32 mouse cellular contexts compared by ENCODE assay signal in the genomic region with DNA sequence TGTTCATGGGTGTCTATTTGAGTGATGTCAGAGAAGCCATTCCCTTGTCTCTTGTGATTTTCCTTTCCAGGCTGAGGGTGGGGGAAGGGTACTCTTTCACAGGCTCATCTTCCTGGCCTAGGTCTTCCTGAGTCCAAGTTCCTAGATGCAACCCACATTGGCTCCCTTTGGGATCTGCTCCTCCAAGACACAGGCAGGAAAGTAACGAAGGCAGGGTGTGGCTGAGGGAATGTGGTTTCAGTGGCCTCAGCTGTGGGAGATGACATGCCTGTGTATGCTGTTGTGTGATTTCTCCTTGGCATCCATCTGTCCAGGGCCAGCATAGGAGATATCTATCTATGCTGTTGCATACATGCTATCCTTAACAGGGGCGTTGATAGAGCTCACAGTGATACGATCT.
"Had no signal": no experiment of that assay in that cellular context is flagged by ENCODE, and none has a peak within 500 bp of the region (broad histone marks: within the 10 kb centered on the region; RNA-seq: fewer than 3 reads in every experiment).

No protein-coding gene starts in this region.

- ATAC-seq: liver, embryonic 12.5 days; liver, postnatal 0 days; lung, postnatal 0 days; midbrain, embryonic 13.5 days; midbrain, embryonic 15.5 days; midbrain, embryonic 16.5 days had no signal

- H3K4me3 ChIP-seq: limb, embryonic 10.5 days; limb, embryonic 12.5 days; limb, embryonic 13.5 days; limb, embryonic 15.5 days; liver, embryonic 12.5 days; liver, embryonic 13.5 days; liver, embryonic 15.5 days; lung, embryonic 15.5 days; megakaryocyte, embryonic 14.5 days; midbrain, embryonic 10.5 days; midbrain, embryonic 12.5 days; midbrain, embryonic 13.5 days; midbrain, embryonic 15.5 days; myocyte; neural tube, embryonic 12.5 days had no signal

- H3K27me3 ChIP-seq: limb, embryonic 12.5 days; limb, embryonic 13.5 days; limb, embryonic 15.5 days; liver, embryonic 12.5 days; liver, embryonic 13.5 days; liver, embryonic 15.5 days; lung, embryonic 15.5 days; megakaryocyte, embryonic 14.5 days; midbrain, embryonic 13.5 days; midbrain, embryonic 15.5 days; neural tube, embryonic 12.5 days had no signal

- DNase-seq: left cerebral cortex, postnatal 4 days; liver; liver, embryonic 13.5 days; liver, postnatal 0 days; lung, adult 18-20 months; lung, adult 2 months; lung, embryonic 14.5 days; lung, postnatal 10 days; lung, postnatal 14 days; lung, postnatal 36 days; lung, postnatal 4 days; midbrain, embryonic 14.5 days had no signal

- H3K9me3 ChIP-seq: limb, embryonic 10.5 days; limb, embryonic 12.5 days; limb, embryonic 13.5 days; limb, embryonic 15.5 days; liver, embryonic 12.5 days; liver, embryonic 13.5 days; liver, embryonic 15.5 days; lung, embryonic 15.5 days; midbrain, embryonic 10.5 days; midbrain, embryonic 12.5 days; midbrain, embryonic 13.5 days; midbrain, embryonic 15.5 days; neural tube, embryonic 12.5 days had no signal

- H3K4me1 ChIP-seq: limb, embryonic 12.5 days; limb, embryonic 13.5 days; limb, embryonic 15.5 days; liver, embryonic 12.5 days; liver, embryonic 13.5 days; liver, embryonic 15.5 days; lung, embryonic 15.5 days; megakaryocyte, embryonic 14.5 days had no signal

- H3K9ac ChIP-seq: limb, embryonic 12.5 days; limb, embryonic 13.5 days; limb, embryonic 15.5 days; liver, embryonic 12.5 days; liver, embryonic 13.5 days; liver, embryonic 14.5 days; liver, embryonic 15.5 days; liver, postnatal 0 days; lung, embryonic 14.5 days; lung, embryonic 15.5 days; midbrain, embryonic 12.5 days; midbrain, embryonic 13.5 days; midbrain, embryonic 15.5 days; neural tube, embryonic 12.5 days had no signal

- H3K36me3 ChIP-seq: limb, embryonic 10.5 days; limb, embryonic 12.5 days; limb, embryonic 13.5 days; limb, embryonic 15.5 days; liver, embryonic 12.5 days; liver, embryonic 13.5 days; liver, embryonic 15.5 days; lung, embryonic 15.5 days; midbrain, embryonic 10.5 days; midbrain, embryonic 12.5 days; midbrain, embryonic 13.5 days; midbrain, embryonic 15.5 days; neural tube, embryonic 12.5 days had no signal

- H3K27ac ChIP-seq: limb, embryonic 10.5 days; limb, embryonic 12.5 days; limb, embryonic 13.5 days; limb, embryonic 15.5 days; liver, embryonic 12.5 days; liver, embryonic 13.5 days; liver, embryonic 14.5 days; liver, embryonic 15.5 days; lung, embryonic 15.5 days; macrophage; midbrain, embryonic 10.5 days; midbrain, embryonic 12.5 days; midbrain, embryonic 13.5 days; midbrain, embryonic 15.5 days; neural tube, embryonic 12.5 days had no signal

- H3K4me2 ChIP-seq: limb, embryonic 12.5 days; limb, embryonic 13.5 days; limb, embryonic 15.5 days; liver, embryonic 11.5 days; liver, embryonic 12.5 days; liver, embryonic 13.5 days; liver, embryonic 15.5 days; lung, embryonic 14.5 days; lung, embryonic 15.5 days; midbrain, embryonic 11.5 days; midbrain, embryonic 12.5 days; midbrain, embryonic 13.5 days; midbrain, embryonic 15.5 days; neural tube, embryonic 12.5 days had no signal
